Mouse (Mus musculus): ENCODE data around the gene Med12l. TPM values are rescaled to one million over a fixed set of nuclear protein-coding genes. Genes with fewer than 3 reads are reported as not detected.

The Med12l gene
- polyA plus RNA-seq, 1 experiment from 2014 or later, result 4.7 TPM

Other genes starting within 250 kb of the Med12l start
- gene Mindy4b-ps, start 183.5 kb upstream of the Med12l start, polyA plus RNA-seq (2014; fragmentation: Nextera tagmentation; extraction: Ambion mirVana), result not detected in 2 replicates
- gene Clrn1, start 120.5 kb upstream of the Med12l start, polyA plus RNA-seq (2014; fragmentation: Nextera tagmentation; extraction: Ambion mirVana), result 1.9 and 2.3 TPM in 2 replicates
- 1.1 and 1.4 TPM in 2 replicates for gene Gpr171, start 96.0 kb downstream of the Med12l start, polyA plus RNA-seq (2014; fragmentation: Nextera tagmentation; extraction: Ambion mirVana)
- 1.3 and 3.5 TPM in 2 replicates for gene P2ry14, start 147.8 kb downstream of the Med12l start, polyA plus RNA-seq (2014; fragmentation: Nextera tagmentation; extraction: Ambion mirVana)
- gene Gpr87, start 189.3 kb downstream of the Med12l start, polyA plus RNA-seq (2014; fragmentation: Nextera tagmentation; extraction: Ambion mirVana), result 0.10 TPM in 1 of 2 replicates, not detected in the other
- 1.0 and 1.4 TPM in 2 replicates for gene P2ry13, start 205.1 kb downstream of the Med12l start, polyA plus RNA-seq (2014; fragmentation: Nextera tagmentation; extraction: Ambion mirVana)